Mouse (Mus musculus): Measurements from ENCODE around the gene Heatr5a. TPM values are rescaled to one million over a fixed set of nuclear protein-coding genes. Genes with fewer than 3 reads are reported as not detected.

The Heatr5a gene
- 10 to 100 TPM; 19.0 to 22.5 (median 21.7) TPM for total RNA-seq (2022)

DNA sequence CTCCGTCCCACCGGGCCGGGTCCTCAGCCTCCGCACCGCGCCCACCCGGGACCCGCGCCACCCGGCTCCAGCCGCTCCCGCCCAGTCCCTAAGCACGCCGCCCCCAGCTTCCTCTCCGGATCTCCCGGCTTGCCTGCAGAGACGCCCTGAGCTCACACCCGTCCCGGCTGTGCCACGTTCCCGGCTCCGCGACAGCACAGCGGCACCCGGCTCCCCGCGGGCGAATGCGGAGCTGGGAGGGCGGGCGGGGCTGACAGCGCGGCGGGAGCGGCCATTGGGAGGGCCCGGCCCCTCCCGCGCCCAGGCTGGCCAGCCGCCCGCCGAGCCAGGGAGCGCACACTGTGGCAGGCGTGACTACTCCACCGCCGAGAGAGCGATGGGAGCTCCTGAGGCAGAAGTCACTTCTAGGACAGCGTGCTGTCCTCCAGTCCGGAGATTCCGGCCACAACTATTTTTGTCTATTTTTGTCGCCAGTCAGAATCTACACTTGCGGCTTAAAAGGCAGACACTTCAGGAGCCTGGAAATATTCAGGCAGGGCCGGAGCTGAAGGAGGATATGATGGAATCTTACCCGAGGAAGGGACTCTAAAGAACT lies at the start of gene Heatr5a:
Gene Heatr5a, minus strand, starts transcription at position 252 of the 595 bp plus-strand sequence.
- peak; percentile 92 for DNase-seq (ENCODE audit: low spot score)

DNA sequence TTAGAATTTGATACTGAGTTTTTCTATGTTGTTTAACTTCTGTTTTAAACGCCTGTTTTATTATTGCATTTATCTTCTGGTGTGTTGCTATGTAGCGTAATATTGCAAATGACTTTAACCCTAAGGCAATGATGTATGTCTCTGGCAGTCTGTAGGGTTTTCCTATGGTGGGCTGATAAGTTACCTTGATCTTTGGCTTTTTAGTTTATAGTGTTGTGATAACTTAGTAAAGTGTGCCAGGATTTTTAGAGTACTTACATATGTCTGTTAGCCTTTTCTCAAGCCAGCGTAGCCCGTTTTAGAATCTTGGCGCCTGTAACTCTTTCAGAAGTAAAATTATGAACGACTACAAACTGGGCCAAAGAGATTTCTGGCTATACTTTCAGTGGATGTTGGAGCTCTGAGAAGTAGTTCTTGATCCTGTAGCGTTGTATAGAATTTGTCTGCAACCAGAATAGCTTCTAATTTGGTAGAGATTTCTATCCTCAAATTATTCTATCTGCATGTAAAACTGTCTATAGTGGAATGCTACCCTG lies 43.4 kb upstream of the Heatr5a start:
- no peak for DNase-seq (ENCODE audit: low spot score)

DNA sequence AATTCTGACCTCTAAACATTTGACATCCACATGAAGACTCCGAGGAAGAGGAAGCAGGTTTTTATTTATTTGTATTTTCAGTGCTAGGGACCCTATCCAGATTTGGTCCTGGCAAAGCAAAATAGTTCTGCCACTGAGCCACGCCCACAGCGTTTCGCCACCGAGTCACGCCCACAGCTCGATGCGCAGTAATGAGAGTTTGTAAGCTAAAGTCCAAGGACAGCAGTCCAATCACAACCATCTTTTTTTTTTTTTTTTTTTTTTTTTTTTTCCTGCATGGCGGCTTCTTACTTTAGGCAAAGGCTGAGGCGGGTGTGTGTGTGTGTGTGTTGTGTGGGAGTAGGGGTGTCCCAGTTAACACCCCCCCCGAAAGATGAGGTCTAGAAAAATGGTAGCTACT lies 42.9 kb upstream of the Heatr5a start:
- no peak for DNase-seq (ENCODE audit: low spot score)

DNA sequence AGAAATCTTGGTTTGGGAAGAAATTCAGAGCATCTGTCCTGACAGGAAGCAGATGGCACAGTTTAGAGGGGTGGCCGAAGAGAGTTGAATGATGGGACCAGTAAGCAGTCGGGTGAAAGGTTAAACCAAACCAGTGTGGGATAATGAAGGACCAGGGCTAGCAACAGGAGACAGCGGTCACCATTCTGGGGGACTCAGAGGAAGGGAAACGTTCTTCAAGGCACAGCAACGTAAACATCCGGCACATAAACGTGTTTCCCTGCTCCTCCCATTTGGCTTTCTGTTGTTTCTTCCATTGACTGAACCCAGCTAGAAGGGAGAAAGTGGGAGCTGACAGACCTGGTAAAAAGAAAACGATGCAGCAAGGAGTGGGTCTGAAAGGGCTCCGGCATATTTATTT lies 42.2 kb upstream of the Heatr5a start:
- DNase-seq (ENCODE audit: low spot score), result no peak

DNA sequence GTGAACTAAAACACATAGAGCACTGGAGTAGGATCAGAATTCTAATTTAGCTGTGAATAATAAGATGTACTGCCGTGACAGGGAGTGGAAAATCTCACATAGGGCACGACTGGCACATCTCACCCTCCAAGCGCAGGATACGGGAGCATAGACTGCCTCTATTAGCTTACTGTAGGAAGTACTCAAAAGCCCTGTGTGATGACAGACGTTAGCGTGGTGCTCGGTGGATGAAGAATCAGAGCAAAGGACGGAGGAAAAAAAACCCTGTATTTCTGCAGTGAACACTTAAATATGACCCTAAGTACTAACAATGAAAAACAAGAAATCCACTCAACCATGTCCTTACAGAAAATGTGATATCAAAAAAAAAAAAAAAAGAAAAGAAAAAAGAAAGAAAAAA lies 41.0 kb upstream of the Heatr5a start:
- no peak for DNase-seq (ENCODE audit: low spot score)

DNA sequence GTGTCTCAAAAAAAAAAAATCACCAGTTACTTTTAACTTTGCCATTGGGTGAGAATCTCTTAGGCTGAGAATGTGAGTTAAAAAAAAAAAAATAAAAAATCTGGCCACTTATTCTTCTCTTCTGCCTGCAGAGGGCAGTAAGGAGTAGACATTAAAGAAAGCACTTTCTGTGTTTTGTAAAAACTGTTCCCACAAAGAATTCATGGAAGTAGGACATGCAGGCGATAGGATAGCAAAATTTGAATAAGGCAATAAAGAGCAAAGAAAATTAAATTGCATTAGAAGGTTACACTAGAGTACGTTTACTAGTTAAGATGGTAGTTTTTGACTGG lies 39.5 kb upstream of the Heatr5a start:
- peak; percentile 21 for DNase-seq (ENCODE audit: low spot score)

DNA sequence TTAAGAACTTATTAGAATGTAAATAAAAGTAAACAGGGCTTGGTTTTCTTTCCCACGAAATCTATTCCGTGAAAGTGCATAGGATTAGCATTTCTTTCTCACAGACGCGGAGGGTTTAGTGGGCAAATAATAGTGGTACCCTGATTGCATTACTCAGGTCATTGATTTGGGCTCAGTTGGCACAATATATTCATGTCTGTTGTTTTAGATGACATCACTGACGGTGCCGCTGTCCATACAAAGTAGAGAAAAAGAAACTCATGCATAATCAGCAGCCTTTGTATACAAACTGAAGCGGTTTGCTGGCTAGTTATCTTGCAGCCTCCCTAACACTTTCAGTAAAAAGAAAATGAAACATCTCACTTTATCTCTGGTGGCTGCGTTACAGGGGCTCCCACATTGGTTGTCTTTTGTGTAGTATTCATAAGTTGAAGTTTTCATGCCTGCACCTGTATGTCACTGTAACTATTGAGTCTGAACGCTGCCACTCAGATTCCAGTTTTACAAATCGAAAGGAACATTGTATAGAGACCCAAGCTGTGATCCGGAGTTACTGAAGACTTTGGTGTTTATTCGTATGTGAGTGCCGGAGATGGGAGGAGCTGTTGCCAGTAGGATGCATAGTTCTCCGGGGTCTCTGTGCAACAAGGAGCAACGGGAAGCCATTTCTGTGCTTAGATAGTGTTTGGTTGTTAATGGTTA lies 39.0 kb upstream of the Heatr5a start:
- no peak for DNase-seq (ENCODE audit: low spot score)

DNA sequence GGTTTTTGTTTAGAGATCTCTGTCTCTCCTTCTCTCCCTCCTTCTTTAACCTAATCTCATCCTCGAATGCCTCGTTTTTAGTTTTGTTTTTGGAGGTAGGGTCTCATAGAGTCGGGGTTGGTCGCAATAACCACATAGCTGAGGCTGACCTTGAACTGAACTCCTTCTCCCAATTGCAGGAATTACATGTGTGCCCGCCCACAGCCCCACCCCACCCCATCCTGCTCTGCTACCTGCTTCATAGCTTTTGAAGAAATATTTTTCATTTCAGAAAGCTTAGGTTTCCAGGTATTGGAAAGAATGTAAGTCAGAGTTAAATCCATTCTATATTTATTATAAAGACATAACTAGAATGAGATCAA lies 35.5 kb upstream of the Heatr5a start:
- no peak for DNase-seq (ENCODE audit: low spot score)

DNA sequence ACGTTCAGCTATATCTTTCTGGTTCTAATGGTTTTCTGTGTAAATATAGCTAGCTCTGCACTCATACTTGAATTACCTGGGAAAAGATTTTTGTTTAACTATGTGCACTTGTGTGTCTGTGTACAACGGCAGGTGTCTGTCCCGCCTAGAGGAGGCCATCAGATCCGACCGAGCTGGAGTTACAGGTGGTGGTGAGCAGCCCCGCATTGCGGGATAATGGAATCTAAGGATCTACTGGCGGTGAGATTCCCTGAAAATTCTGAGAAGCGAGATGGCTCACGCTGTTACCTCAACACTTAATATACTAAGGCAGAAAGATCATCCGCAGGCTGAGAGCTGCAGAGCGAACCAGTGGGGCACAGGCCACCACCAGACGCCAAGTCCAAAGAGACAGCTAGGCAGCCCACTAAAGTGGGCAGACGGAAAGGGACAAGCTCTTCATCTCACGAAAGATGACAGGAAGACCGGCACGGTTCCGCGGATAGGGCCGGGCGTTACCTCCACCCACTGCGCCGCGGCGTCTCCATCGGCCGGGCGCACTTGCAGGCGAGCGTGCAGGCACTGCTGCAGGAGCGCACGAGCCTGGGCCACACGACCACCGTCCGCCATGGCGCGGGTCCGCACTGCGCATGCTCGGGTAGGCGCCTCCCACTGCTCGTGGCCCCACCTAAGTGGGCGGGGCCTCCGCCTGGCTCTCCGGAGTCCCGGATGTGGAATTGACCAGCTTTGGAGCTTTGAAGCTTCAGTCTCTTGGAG lies 34.9 kb upstream of the Heatr5a start, which contains the start of gene Dtd2:
Gene Dtd2, minus strand, starts transcription at position 625 of the 756 bp plus-strand sequence.
- peak; percentile 87 for DNase-seq (ENCODE audit: low spot score)

DNA sequence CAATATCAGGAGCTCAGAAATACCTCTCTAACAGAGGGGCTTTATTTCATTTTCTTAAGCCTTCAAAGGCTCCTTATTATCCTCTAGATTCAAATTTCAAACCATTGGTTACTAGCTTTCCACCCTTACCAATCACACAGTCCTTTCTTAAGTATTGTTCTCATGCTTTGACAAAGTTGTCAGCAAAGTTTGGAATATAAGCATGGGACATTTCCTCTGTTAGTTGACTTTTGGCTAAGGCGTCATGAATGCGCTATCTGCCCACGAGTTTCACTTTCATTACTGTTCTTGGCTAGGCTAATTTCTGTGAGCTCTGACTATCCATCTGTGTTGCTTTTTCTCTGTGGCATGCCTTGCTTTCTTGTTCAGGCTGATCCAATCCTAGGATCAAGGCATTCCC lies 31.6 kb upstream of the Heatr5a start:
- no peak for DNase-seq (ENCODE audit: low spot score)

DNA sequence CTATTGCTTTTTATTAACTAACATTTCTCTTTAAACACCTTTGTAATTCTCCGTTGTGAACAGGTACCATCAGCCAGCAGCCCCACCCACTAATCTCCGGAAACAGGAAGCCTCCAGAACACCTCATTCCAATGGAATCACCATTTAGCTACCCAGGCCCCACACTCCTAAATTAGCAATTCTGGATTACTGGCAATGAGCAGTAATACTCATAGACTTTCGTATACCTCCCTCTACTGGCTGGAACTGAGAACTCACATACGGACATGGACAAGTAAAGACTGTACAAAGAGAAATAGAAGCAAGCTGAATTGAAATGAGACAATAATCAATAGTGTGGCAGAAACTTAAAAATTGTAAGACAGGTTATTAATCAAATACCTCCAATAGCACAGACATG lies 30.4 kb upstream of the Heatr5a start:
- peak; percentile 85 for DNase-seq (ENCODE audit: low spot score)

DNA sequence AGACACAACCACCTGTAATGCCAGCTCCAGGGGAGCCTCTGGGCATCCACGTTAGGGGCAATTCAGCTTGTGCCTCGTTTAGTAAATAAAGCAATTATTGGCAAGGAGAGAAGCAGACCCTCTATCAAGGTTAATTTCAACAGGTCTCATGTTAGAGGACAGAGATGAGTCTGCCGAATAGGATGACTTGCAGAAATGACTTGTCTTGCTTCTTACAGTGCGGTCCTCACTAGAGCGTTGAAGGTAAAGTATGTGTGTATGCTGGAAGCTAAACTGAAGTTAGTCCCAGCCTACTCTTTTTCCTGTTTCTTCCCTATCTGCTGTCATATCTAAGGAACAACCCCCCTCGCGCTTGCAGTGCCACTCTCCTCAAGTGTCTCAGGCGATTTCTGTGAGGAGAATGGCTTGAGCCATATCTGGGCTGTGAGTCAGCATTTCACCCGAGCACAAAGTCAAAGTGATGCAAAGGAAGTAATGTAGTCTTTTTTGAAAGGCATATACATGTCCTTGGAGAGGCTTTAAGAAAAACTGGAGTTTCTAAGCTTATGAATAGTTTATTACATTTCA lies 27.3 kb upstream of the Heatr5a start:
- no peak for DNase-seq (ENCODE audit: low spot score)

DNA sequence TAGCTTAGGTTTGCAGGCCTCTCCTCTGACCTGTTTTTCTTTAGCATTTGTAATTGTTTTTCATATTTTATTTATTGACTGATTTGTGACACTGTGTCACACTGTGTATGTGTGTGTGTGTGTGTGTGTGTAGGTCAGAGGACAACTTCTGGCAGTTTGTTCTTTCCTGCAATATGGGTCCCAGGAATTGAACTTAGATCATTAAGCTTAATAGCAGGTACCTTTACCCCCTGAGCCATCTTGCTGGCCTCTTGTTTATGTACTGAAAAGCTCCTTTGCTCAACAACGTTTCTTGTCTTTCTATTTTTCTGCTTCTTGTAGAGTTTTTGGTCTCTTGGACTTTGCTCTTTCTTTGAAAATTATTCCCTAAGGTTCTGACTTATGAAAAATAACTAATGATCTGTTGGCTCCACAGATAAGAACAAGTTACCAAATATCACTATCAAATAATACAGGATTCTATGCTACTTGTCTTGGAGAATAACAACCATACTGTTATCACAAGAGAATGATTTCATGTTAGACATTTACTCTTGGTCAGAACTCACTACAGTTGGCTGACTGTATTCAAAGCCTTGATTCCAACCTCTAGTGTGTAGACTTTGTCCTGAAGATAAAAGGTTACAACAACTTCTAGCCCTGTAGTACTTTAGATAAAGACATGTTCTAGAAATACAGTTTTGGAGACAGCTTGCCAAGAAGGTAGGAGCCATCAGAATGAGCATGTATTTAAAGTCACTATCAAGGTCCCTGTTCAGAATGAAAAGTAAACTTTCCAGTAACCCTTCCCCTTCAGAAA lies 24.8 kb upstream of the Heatr5a start:
- DNase-seq (ENCODE audit: low spot score), result no peak

DNA sequence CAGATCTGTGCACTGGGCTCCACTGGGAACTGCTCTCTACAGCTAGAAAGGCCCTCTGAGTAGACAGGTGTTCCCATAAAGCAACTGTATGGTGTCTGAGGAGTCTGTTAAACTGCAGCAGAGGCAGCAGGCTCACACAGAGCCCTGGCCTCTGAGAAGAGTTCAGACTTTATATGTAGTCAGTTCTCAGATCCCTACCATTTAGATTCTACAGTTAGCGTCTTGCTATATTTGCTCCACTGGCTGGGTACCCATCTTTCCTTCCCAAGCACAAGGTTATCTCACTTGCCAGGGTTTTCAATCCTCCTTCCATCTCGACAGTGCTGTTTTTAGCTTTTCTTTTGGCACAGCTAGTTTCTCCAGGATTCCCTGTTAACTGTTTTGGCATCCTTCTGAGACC lies 19.5 kb upstream of the Heatr5a start:
- no peak for DNase-seq (ENCODE audit: low spot score)

DNA sequence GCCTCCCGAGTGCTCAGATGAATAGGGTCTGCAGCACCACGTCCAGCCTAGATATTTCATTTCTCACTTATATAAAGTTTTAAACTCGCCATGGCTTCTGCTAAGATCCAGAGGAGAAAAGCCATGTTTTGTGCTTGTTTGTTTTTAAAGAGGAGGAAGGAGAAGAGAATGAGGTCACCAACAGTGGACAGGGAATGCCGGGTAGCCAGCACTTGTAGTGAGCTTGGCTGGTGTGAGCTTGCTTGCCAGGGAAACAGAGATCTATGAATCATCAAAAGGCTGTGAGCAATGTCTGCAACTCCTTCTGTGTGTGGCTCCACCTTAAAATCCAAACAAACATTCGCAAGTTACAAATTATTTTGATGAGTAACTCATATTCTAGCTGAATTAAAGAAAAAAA lies 17.4 kb upstream of the Heatr5a start:
- DNase-seq (ENCODE audit: low spot score), result no peak

DNA sequence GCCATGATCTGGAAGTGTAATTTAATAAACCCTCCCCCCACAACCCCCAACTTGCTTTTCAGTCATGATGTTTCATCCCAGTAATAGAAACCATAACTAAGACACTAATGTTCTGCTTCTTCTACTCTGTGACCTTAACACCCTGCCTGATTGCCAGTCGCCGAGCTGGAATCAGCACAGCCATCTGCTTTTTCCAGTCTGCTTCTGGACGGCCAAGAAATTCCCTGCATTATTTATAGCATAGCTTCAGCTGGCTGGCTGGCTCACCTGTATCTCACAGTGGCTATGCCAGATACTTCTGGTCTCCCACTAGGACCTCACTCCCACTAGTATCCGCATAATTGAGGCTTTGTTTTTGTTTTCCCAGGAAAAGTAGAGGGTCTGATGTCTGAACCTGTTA lies 14.7 kb upstream of the Heatr5a start:
- DNase-seq (ENCODE audit: low spot score), result peak; percentile 46

DNA sequence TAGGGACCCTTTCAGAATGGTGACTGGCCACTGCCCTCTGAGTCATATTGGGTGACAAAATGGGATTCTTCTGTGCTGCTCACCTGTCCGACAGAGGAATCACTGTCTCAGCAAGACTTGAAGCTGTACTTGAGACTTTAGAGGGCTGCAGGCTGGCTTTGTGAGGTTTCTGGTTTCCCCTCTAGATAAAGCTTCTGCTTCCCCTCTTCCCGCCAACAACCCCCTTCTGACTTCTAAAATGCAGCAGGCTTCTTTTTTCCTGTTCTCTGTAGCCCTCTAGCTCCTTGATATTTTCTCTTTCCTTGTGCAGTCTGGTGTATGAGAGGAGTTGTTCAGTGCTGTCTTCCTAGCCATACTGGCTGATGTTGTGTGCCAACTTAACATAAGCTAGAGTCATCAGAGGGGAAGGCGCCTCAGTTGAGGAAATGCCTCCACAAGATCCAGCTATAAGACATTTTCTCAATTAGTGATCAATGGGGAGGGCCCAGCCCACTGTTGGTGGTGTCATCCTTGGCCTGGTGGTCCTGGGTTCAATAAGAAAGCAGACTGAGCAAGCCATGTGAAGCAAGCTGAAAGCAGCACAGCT lies 14.1 kb upstream of the Heatr5a start:
- no peak for DNase-seq (ENCODE audit: low spot score)

DNA sequence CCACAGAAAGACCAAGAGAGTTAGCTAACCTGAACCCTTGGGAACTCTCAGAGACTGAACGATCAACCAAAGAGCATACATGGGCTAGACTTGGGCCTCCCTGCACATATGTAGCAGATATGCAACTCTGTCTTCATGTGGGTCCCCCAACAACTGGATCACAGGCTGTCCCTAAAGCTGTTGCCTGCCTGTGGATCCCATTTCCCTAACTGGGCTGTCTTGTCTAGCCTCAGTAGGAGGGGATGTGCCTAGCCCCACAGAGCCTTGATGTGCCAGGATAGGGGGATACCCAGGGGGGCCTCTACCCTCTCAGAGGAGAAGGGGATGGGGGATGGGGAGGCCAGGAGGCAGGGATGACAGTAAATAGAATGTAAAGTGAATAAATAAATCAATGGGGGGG lies 12.5 kb upstream of the Heatr5a start:
- DNase-seq (ENCODE audit: low spot score), result no peak

DNA sequence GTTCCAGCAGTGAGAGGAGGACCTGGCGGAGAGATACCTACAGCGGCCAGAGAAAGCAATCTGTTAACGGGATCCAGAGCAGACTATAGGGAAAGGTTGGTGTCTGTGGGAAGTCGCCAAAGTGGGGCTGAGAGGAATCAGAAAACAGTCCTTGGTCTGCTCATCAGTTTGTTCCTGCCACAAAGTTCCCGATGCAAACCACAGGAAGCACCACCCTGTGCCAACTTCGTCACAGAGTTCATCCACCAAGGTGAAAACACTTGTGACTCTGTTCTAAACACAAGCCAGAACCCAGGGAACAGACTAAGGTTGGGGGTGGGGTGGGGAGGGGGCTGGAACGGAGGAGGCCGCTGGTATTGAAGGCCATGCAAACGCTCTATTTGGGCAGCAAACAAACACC lies 5.4 kb upstream of the Heatr5a start:
- no peak for DNase-seq (ENCODE audit: low spot score)

DNA sequence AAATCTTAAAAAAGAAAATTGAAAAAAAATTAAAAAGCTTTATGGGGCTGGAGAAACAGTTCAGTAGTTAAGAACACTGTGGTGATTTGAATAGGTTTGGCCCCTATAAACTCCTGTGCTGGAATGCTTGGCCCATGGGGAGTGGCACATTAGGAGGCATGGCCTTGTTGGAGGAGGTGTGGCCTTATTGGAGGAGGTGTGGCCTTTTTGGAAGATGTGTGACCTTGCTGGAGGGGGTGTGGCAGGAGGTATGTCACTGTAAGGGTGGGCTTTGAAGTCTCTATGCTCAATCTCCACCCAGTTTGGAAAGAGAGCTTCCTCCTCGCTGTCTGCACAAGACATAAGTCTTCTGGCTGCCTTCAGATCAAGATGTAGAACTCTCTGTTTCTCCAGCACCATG lies 3.3 kb upstream of the Heatr5a start:
- DNase-seq (ENCODE audit: low spot score), result no peak
